Mouse (Mus musculus): ENCODE data around the gene Fcrlb.

GRCm38 (mm10) chr1:170894603-170895602, 17.8 kb downstream of the Fcrlb start:
- peak; percentile 52 for TF ChIP-seq CTCF (IDR thresholded peaks at IDR 0.05; ENCODE audit: low read depth)
- TF ChIP-seq EP300 (IDR thresholded peaks at IDR 0.05; ENCODE audit: low read depth), result no peak

Data from heart, postnatal 0 days (tissue).